Mouse (Mus musculus) layer of hippocampus, adult 9-10 months (tissue): Measurements from ENCODE around the gene Gm17545.

Experiments
- DNase-seq: peaks from one replicate; pipeline ENCODE4 v3.0.0; 2022; ENCODE audit warnings: low spot score

The Gm17545 gene

GRCm38 (mm10) chr9:22494203-22494807, 40.2 kb downstream of the Gm17545 start:
- DNase-seq: no peak

- DNase-seq: no peak
Measured at GRCm38 (mm10) chr9:22495133-22495532, 41.0 kb downstream of the Gm17545 start.

GRCm38 (mm10) chr9:22497021-22497767, 43.1 kb downstream of the Gm17545 start:
- no peak for DNase-seq

- no peak for DNase-seq
Measured at GRCm38 (mm10) chr9:22502972-22503371, 48.9 kb downstream of the Gm17545 start.

- DNase-seq: no peak
Measured at GRCm38 (mm10) chr9:22503581-22503980, 49.5 kb downstream of the Gm17545 start.

- no peak for DNase-seq
Measured at GRCm38 (mm10) chr9:22505574-22505973, 51.5 kb downstream of the Gm17545 start.
